Mouse (Mus musculus) intestine, postnatal 0 days (tissue): ENCODE measurements around the gene Sesn1. TPM values are rescaled to one million over a fixed set of nuclear protein-coding genes. Genes with fewer than 3 reads are reported as not detected.
A peak's percentile ranks its signal among the peaks of the same experiment; 100 is the strongest.

ENCODE experiments used
- ATAC-seq: fragments of 200-750 bp; cut with Nextera tagmentation; 2 replicates; pipeline ENCODE4 v1.8.0; 2017; ENCODE audit warnings: mild to moderate bottlenecking, moderate TSS enrichment, moderate library complexity
- H3K27ac ChIP-seq: fragments of 300-500 bp; sonication (generic); 2 replicates; pipeline ENCODE4 v1.5.1; 2014; ENCODE audit warnings: mild to moderate bottlenecking, low read depth, low read length, moderate library complexity
- H3K27me3 ChIP-seq: fragments of 300-500 bp; sonication (generic); replicated peaks from 2 replicates; pipeline ENCODE4 v1.6.1; 2014; ENCODE audit warnings: low read length, mixed read lengths; ENCODE audit not compliant: control insufficient read depth, insufficient read depth
- H3K36me3 ChIP-seq: fragments of 300-500 bp; sonication (generic); 2 replicates; pipeline ENCODE4 v1.6.1; 2014; ENCODE audit warnings: mild to moderate bottlenecking, moderate library complexity; ENCODE audit not compliant: control insufficient read depth, insufficient read depth
- H3K4me1 ChIP-seq: fragments of 300-500 bp; sonication (generic); replicated peaks from 2 replicates; pipeline ENCODE4 v1.6.1; 2014; ENCODE audit warnings: antibody characterized with exemption, low read length, mixed read lengths; ENCODE audit not compliant: control insufficient read depth, insufficient read depth
- H3K4me2 ChIP-seq: fragments of 300-500 bp; sonication (generic); replicated peaks from 2 replicates; pipeline ENCODE4 v1.6.1; 2014; ENCODE audit warnings: low read depth, mild to moderate bottlenecking, moderate library complexity
- H3K4me3 ChIP-seq: fragments of 300-500 bp; sonication (generic); 2 replicates; pipeline ENCODE4 v1.5.1; 2014; ENCODE audit warnings: low read depth, low read length
- H3K9ac ChIP-seq: fragments of 300-500 bp; sonication (generic); 2 replicates; pipeline ENCODE4 v1.6.1; 2014; ENCODE audit warnings: mild to moderate bottlenecking, low read depth, low read length
- H3K9me3 ChIP-seq: fragments of 300-500 bp; sonication (generic); 2 replicates; pipeline ENCODE4 v1.6.1; 2016; ENCODE audit warnings: mixed run types; ENCODE audit not compliant: control insufficient read depth
- CTCF ChIP-seq: sonication (generic); IDR thresholded peaks from 2 replicates; pipeline ENCODE4 v1.5.1; 2016; ENCODE audit warnings: low read depth, mild to moderate bottlenecking, control low read depth, antibody characterized with exemption, moderate library complexity
- WGBS: fragments of 180-500 bp; shearing (Covaris S2); extraction: QIAGEN DNeasy Blood & Tissue Kit; methylation state at CpG from one replicate; pipeline ENCODE4 v1.1.7; 2014; 5-methylcytosine and 5-hydroxymethylcytosine counted together
- polyA plus RNA-seq: library from polyadenylated mRNA; unstranded; fragments of >200 nt; fragmentation: Nextera tagmentation; extraction: Ambion mirVana; gene quantifications from 2 replicates; pipeline ENCODE4 v1.2.1, GENCODE M21; 2015

Sesn1 gene
- polyA plus RNA-seq, 1 experiment from 2014 or later: 26.2 TPM

DNA sequence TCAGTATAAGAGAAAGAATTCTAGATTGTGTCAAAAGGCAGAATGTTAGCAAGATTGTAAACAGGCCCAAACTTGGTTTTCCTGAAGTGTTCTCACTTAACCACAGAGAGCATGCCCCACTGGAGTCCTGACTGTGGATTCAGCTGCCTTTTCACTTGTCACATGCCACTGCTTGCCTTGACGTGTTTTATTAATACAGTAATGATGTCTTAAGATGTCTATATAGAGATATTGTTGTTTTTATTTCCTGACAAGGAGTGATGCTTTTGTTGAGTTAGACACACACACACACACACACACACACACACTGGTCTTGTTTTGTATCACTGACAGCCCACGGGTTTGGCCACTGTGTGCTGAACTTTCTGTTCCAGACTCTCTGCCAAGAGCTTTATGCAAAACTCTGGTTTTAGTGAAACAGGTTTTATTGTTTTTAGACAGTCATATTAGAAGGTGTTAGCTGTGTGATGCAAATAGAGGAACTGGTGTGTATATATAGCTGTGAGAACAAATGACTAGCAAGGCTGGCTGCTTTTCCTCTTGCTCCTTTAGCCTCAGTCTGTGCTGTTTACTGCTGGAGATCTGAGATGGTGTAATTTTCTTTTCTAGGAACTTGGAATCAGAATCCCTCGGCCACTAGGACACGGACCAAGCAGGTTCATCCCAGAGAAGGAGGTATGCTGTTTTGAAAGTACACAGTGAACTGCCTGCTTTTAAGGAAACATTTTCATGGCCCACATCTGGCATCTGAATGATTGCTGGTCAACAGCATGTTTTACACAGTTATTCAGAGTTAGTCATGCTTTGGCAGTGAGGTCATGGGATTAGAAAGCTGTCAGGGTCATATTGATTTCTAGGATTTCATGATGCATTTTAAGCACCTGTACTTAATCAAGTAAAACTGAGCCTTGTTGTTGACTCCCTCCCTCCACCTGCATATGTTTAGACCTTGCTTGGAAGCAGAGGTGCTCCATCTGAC is 84.0 kb downstream of the Sesn1 start:
- Histone ChIP-seq H3K9ac (no peak overlapping the region), H3K9me3 (no peaks in the 10 kb centered on the region), H3K4me2 (no peak overlapping the region), H3K27me3 (no peaks in the 10 kb centered on the region), H3K4me1 (0 out of 2 replicates have a peak, but pooled peaks cover 4% of the 10 kb centered on the region), H3K36me3 (peaks cover 13% of the 10 kb centered on the region), H3K27ac (peak overlapping the region; percentile 52), H3K4me3 (no peak overlapping the region)
- no peak for TF ChIP-seq CTCF
- WGBS: 31% methylated on average over 4 of the region's 4 CpGs
- ATAC-seq: peak; percentile 21; the same call in 1 of the 2 replicates

DNA sequence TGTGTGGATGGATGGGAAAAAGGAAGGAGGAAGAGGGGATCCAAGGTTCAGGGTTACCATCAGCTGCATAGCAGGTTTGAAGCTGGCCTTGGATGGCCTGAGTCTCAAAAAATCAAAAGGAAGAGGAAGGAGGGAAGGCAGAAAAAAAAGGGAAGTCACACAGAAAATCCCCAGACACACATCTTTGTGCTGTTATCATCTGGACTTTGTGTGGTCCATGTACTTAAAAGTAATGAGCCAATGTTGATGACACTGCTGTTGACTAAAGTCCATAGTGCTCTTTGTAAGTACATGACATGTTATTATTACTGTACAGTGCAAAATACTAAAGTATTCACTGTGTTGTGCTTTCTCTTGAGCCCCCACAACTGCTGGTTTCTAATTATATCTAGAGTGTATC is 86.7 kb downstream of the Sesn1 start:
- H3K27ac ChIP-seq: peak overlapping the region; percentile 79
- no peak overlapping the region for H3K4me3 ChIP-seq
- peaks cover 20% of the 10 kb centered on the region for H3K36me3 ChIP-seq
- 0 out of 2 replicates have a peak, but pooled peaks cover 4% of the 10 kb centered on the region for H3K4me1 ChIP-seq
- no peaks in the 10 kb centered on the region for H3K9me3 ChIP-seq
- no peaks in the 10 kb centered on the region for H3K27me3 ChIP-seq
- no peak for TF ChIP-seq CTCF
- ATAC-seq: peak; percentile 94
- no peak overlapping the region for H3K4me2 ChIP-seq
- H3K9ac ChIP-seq: no peak overlapping the region

DNA sequence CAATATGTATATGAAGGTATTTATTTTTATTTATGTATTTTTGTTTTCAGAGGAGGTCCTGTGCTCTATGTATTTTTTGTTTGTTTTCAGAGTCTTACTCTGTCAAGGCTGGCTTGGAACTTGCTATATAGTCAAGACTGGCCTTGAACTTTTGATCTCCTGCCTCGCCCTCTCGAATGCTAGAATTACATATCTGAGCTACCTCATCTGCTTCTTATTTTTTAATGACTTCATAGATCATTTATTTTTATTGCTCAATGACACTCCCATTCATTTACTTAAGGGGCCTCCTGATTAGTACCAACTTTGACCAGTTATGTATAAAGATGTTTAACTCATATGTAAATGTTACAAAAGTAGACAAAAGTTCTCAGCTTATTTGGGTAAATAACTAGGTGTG is 87.1 kb downstream of the Sesn1 start:
- peaks cover 22% of the 10 kb centered on the region for H3K36me3 ChIP-seq
- no peak overlapping the region for H3K4me2 ChIP-seq
- no peak for TF ChIP-seq CTCF
- H3K4me1 ChIP-seq: 0 out of 2 replicates have a peak, but pooled peaks cover 4% of the 10 kb centered on the region
- no peaks in the 10 kb centered on the region for H3K27me3 ChIP-seq
- no peaks in the 10 kb centered on the region for H3K9me3 ChIP-seq
- H3K4me3 ChIP-seq: no peak overlapping the region
- peak overlapping the region; percentile 71 for H3K27ac ChIP-seq
- WGBS: 36% methylated on average over 2 of the region's 2 CpGs
- peak; percentile 82 for ATAC-seq
- no peak overlapping the region for H3K9ac ChIP-seq

DNA sequence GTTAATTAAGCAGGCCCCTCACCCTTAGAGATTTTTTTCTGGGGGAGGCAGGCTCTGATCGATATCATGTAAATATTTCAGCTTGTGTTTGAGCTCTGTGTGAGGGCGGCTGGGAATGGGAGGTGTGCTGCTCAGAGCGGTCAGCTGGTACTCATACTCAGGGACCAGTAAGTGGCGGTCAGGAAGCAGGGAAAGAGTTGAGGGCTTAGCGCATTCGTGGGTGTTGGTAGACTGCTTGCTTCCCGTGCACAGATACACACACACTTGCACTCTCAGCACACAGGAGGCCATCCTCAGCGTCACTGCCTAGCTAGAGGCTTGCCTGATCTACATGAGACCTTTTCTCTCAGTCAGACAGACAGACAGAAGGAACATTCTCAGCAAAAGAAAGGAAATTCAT is 91.7 kb downstream of the Sesn1 start:
- ATAC-seq: no peak
- WGBS: 89% methylated on average over 8 of the region's 8 CpGs
- H3K4me2 ChIP-seq: no peak overlapping the region
- peaks cover 48% of the 10 kb centered on the region for H3K36me3 ChIP-seq
- H3K27me3 ChIP-seq: no peaks in the 10 kb centered on the region
- no peak for TF ChIP-seq CTCF
- no peak overlapping the region for H3K27ac ChIP-seq
- no peaks in the 10 kb centered on the region for H3K4me1 ChIP-seq
- H3K9ac ChIP-seq: no peak overlapping the region
- H3K9me3 ChIP-seq: no peaks in the 10 kb centered on the region
- no peak overlapping the region for H3K4me3 ChIP-seq

DNA sequence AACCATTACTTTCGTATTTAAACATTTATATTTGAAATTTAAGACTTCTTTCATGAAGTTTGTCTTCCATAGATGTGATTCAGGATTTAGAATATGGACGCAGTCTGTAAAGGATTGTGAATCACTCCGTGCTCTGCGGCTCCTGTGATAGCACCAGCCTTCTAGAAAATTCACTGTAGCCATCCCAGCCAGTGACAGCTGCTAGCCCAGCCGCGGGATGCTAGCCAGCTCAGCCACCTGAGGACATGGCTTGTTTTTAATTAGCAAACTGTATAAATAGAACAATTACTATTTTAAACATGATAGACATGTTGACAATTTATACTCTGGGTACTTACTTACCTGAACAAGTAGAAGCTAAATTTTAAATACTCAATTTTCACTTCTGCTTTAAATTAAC is 92.1 kb downstream of the Sesn1 start:
- no peak overlapping the region for H3K27ac ChIP-seq
- WGBS: 95% methylated on average over 6 of the region's 6 CpGs
- H3K4me1 ChIP-seq: no peaks in the 10 kb centered on the region
- TF ChIP-seq CTCF: no peak
- H3K36me3 ChIP-seq: peaks cover 52% of the 10 kb centered on the region
- H3K9ac ChIP-seq: no peak overlapping the region
- no peak overlapping the region for H3K4me2 ChIP-seq
- H3K9me3 ChIP-seq: no peaks in the 10 kb centered on the region
- ATAC-seq: no peak
- H3K4me3 ChIP-seq: no peak overlapping the region
- no peaks in the 10 kb centered on the region for H3K27me3 ChIP-seq

DNA sequence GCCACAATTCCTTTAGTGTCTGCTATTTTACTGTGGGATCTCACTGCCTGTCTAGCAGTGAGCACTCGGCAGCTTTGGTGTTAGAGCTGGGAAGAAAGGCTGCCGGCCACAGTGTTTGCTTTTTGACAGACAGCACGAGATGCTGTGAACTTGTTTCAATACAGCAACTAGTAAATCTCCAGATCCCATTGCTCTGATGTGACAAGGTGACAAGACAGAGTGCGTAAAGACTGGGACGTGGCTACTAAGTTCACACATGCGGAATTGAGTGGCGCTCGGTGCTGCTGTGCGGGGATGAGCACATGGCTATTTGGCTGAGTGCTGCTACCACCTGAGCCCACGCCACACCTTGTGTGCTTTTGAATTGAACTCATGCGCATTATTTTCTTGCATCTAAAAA is 97.7 kb downstream of the Sesn1 start:
- Histone ChIP-seq H3K4me2 (no peak overlapping the region), H3K4me3 (no peak overlapping the region), H3K36me3 (peaks cover 49% of the 10 kb centered on the region), H3K9ac (no peak overlapping the region), H3K4me1 (no peaks in the 10 kb centered on the region), H3K27ac (no peak overlapping the region), H3K27me3 (no peaks in the 10 kb centered on the region), H3K9me3 (no peaks in the 10 kb centered on the region)
- no peak for ATAC-seq
- TF ChIP-seq CTCF: no peak
- 89% methylated on average over 11 of the region's 11 CpGs for WGBS
